Mouse (Mus musculus): ENCODE results near the gene Wrnip1. TPM values are rescaled to one million over a fixed set of nuclear protein-coding genes. Genes with fewer than 3 reads are reported as not detected.

The Wrnip1 gene
- polyA plus RNA-seq (2012; ENCODE audit: insufficient read depth, insufficient read length, missing spikeins): 7.6 and 10.9 TPM in 2 replicates

DNA sequence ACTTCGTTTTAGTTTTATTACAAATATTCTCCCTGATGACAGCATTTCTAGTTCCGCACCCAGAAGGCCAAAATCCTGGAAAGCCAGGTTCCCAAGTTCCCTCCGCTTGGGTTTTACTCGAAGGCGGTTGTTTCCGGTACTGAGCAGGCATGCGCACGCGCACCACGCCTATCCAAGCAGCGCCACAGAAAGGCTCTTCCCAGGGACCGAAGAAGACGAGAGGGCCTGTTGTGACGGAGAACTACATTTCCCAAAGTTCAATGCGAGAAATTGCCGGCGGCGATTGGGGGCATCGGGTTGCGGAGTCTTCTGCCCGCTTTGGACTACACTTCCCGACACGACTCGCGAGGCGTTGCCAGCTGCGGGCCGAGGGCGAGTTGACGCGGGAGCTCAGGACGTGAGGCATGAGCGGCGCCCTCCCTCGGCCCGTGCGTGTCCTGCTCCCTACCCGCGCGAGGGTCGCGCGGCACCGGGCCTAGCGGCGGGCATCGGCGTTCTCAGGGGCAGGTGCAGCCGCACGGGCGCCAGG lies at the start of gene Wrnip1:
TSS of gene Wrnip1 (plus strand) at position 346 of the 529 bp plus-strand sequence.
- Histone ChIP-seq H3K4me1 (ENCODE audit: control insufficient read depth, insufficient read depth, low read length) (peaks cover 6% of the 10 kb centered on the region; the same call in 1 of the 2 replicates), H3K27ac (ENCODE audit: insufficient read depth, low read depth, low read length) (no peak within 1 kb of the TSS), H3K4me3 (ENCODE audit: insufficient read depth, low read length) (peak within 1 kb of the TSS; percentile 91)
- TF ChIP-seq POLR2A (IDR thresholded peaks at IDR 0.05; ENCODE audit: borderline replicate concordance, low read depth, low read length) (no peak), CTCF (IDR thresholded peaks at IDR 0.05; ENCODE audit: low read depth, low read length) (no peak)

DNA sequence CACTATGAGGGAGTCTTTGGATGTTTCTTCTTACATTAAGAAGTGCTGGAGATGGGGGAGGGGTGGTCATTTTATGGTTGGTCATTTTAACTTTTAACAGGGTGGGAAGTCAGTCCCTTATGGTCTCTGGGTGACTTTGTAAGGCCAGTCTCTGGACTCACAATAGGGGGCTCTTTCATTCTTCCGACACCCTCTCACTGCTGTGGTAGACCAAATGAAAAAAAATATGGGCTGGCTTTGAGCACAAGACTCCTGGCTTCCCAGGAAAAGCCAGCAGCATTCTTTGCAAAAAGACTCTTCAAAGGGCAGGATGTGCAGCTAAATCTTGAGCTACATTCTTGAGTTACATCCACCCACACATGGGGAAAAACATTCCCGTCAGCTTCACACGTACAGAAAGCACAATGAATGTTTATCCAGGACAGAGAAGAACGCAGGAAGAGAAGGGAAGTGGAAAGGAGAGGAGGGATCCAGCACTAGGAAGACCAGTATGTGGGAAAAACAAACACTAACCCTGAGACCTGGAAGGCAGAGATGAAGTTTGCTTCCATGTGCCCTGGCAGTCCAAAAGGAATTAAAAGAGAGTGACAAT lies 49.7 kb upstream of the Wrnip1 start:
- Histone ChIP-seq H3K27ac (ENCODE audit: insufficient read depth, low read depth, low read length) (no peak overlapping the region), H3K4me3 (ENCODE audit: insufficient read depth, low read length) (no peak overlapping the region), H3K4me1 (ENCODE audit: control insufficient read depth, insufficient read depth, low read length) (no peaks in the 10 kb centered on the region)
- no peak for TF ChIP-seq POLR2A (IDR thresholded peaks at IDR 0.05; ENCODE audit: borderline replicate concordance, low read depth, low read length)

DNA sequence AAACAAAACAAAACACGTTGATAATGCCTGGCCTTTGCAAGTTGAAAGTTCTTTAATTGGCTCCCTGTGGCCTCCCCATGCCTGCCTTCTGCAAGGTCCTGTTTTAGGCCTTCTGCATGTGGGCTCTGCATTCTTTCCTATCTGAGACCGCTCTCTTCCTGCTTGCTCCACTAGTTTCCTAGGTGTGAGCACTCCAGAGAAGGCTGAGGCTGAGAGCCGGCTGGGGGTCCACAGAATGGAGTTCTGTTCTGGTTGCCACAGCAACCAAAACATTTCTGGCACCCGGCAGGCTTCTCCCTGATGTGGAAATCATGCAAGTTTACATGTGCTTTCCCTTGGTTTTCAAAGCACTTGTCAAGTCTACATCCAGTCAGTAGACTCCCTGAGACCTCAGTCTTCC lies 42.8 kb upstream of the Wrnip1 start:
- TF ChIP-seq CTCF (IDR thresholded peaks at IDR 0.05; ENCODE audit: low read depth, low read length) (no peak), POLR2A (IDR thresholded peaks at IDR 0.05; ENCODE audit: borderline replicate concordance, low read depth, low read length) (no peak)
- Histone ChIP-seq H3K4me1 (ENCODE audit: control insufficient read depth, insufficient read depth, low read length) (no peaks in the 10 kb centered on the region), H3K4me3 (ENCODE audit: insufficient read depth, low read length) (no peak overlapping the region)

DNA sequence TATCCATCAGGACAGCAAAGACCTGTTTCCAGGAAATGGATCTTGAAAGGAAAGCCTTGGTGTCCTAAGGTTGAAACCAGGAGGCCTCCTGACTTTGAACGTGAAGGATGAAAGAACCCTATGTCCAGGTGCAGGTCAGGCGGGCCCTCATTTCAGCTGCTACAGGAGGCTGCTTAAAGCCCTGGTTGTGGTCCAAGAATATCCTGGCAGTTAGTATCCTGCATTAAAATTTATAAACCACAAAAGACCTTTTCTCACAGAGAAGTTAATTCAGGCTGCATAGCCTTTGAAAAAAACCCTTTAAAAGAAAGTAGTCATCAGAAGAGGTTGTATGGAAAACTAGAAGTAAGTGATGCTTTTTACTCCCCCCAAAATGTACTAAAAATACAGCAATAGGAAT lies 41.0 kb upstream of the Wrnip1 start:
- Histone ChIP-seq H3K4me3 (ENCODE audit: insufficient read depth, low read length) (no peak overlapping the region), H3K27ac (ENCODE audit: insufficient read depth, low read depth, low read length) (no peak overlapping the region), H3K4me1 (ENCODE audit: control insufficient read depth, insufficient read depth, low read length) (no peaks in the 10 kb centered on the region)
- TF ChIP-seq CTCF (IDR thresholded peaks at IDR 0.05; ENCODE audit: low read depth, low read length) (no peak), POLR2A (IDR thresholded peaks at IDR 0.05; ENCODE audit: borderline replicate concordance, low read depth, low read length) (no peak)

More for the DNA sequence above, 42.8 kb upstream of the Wrnip1 start:
- H3K27ac ChIP-seq (ENCODE audit: insufficient read depth, low read depth, low read length): no peak overlapping the region

DNA sequence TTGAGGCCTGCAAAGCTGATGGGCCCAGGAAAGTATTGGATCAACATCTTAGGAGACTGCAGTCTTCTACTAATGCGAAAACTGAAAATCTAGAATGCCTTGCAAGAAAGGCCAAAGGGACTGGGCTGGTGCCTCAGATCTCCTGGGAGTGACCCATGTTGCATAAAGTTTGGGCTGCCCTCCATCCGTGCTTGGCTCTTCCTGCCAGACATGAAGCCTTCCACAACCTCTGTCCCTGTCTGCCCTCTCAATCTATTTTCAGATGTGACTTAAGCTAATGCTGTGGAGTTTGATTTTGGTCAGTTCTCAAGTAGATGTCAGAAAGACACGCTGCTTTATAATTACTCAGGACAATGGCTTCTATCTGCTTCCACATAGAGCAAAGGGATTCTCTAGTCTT lies 38.7 kb upstream of the Wrnip1 start:
- TF ChIP-seq CTCF (IDR thresholded peaks at IDR 0.05; ENCODE audit: low read depth, low read length): no peak
- no peak for TF ChIP-seq POLR2A (IDR thresholded peaks at IDR 0.05; ENCODE audit: borderline replicate concordance, low read depth, low read length)
- no peak overlapping the region for H3K27ac ChIP-seq (ENCODE audit: insufficient read depth, low read depth, low read length)
- no peaks in the 10 kb centered on the region for H3K4me1 ChIP-seq (ENCODE audit: control insufficient read depth, insufficient read depth, low read length)
- H3K4me3 ChIP-seq (ENCODE audit: insufficient read depth, low read length): no peak overlapping the region

DNA sequence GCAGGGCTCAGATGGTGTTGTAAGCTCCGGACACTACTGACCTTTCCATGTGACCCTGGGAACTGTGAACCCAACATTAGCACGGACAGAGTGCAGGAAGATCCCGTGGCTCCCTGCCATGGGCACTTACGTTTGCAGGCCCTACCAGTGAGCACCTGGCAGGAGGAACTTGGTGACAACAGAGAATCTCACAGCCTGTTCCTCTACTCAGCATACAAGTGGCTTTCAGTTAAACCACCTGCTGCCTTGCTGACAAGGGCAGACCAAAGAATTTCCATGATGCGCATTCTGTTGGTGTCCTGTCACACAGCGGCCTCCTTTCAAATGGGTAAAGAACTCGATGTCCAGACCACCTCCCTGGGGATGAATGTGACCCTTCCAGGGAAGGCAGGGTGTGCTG lies 37.4 kb upstream of the Wrnip1 start:
- no peaks in the 10 kb centered on the region for H3K4me1 ChIP-seq (ENCODE audit: control insufficient read depth, insufficient read depth, low read length)
- TF ChIP-seq CTCF (IDR thresholded peaks at IDR 0.05; ENCODE audit: low read depth, low read length) (no peak), POLR2A (IDR thresholded peaks at IDR 0.05; ENCODE audit: borderline replicate concordance, low read depth, low read length) (no peak)
- H3K27ac ChIP-seq (ENCODE audit: insufficient read depth, low read depth, low read length): no peak overlapping the region
- H3K4me3 ChIP-seq (ENCODE audit: insufficient read depth, low read length): no peak overlapping the region

DNA sequence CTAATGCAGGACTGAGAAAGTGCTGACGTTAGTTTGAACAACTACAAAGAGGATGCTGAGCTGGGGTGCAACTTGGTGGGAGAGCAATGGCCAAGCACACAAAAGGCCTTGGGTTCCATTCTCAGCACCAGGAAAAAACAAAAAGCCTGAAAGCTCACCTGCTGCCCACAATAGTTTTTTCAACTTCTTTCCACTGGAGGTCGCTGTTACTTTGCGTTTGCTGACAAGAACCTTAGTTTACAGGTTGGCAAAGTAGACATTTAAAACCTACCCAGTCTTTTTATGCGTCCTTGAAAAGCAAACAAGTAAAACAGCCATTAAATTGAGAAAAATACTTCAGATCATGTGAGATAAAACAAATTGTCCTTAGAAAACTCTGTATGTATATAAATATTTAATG lies 33.7 kb upstream of the Wrnip1 start:
- Histone ChIP-seq H3K4me3 (ENCODE audit: insufficient read depth, low read length) (no peak overlapping the region), H3K4me1 (ENCODE audit: control insufficient read depth, insufficient read depth, low read length) (no peaks in the 10 kb centered on the region), H3K27ac (ENCODE audit: insufficient read depth, low read depth, low read length) (no peak overlapping the region)
- TF ChIP-seq POLR2A (IDR thresholded peaks at IDR 0.05; ENCODE audit: borderline replicate concordance, low read depth, low read length) (no peak), CTCF (IDR thresholded peaks at IDR 0.05; ENCODE audit: low read depth, low read length) (no peak)

DNA sequence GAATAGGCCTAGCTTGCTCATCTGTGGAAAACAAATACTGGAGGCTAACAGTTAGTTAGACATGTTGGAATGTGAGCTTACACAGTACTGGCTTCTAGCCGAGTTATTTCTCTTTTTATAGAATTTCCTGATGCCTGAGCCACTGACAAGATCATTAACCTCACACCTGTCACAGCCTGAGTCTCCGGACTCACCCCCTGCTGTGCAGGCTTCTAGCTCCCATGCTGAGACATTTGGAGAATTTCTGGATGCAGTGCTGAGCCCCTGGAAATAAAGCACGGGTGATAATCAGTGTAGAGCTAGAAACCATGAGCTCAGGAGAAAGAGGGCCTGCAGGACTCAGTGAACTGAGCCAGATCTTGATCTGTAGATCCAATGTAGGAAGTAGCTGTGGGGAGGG lies 31.9 kb upstream of the Wrnip1 start:
- TF ChIP-seq CTCF (IDR thresholded peaks at IDR 0.05; ENCODE audit: low read depth, low read length) (no peak), POLR2A (IDR thresholded peaks at IDR 0.05; ENCODE audit: borderline replicate concordance, low read depth, low read length) (no peak)

DNA sequence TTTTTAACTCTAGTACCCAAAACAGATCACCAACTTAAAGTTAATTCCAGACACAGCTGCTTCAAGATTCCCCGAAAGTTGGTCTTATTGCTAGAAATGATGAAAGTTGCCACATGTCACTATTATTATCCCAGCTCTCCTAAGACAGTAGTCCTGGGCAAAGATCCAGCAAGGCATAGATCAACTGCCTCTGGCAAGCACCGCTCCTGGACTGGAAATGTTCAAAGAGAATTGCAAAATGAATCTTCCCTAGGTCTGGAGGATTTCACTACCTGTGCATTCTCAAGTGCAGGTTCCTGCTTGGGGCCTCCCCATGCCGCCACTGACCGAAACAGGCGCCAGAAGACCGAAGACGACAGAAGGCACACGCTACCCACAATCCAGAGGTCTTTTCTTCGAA lies 25.9 kb upstream of the Wrnip1 start:
- Histone ChIP-seq H3K4me3 (ENCODE audit: insufficient read depth, low read length) (no peak overlapping the region), H3K4me1 (ENCODE audit: control insufficient read depth, insufficient read depth, low read length) (no peaks in the 10 kb centered on the region), H3K27ac (ENCODE audit: insufficient read depth, low read depth, low read length) (no peak overlapping the region)
- TF ChIP-seq CTCF (IDR thresholded peaks at IDR 0.05; ENCODE audit: low read depth, low read length) (no peak), POLR2A (IDR thresholded peaks at IDR 0.05; ENCODE audit: borderline replicate concordance, low read depth, low read length) (no peak)

More for the DNA sequence above, 31.9 kb upstream of the Wrnip1 start:
- no peak overlapping the region for H3K27ac ChIP-seq (ENCODE audit: insufficient read depth, low read depth, low read length)
- no peak overlapping the region for H3K4me3 ChIP-seq (ENCODE audit: insufficient read depth, low read length)
- H3K4me1 ChIP-seq (ENCODE audit: control insufficient read depth, insufficient read depth, low read length): no peaks in the 10 kb centered on the region

DNA sequence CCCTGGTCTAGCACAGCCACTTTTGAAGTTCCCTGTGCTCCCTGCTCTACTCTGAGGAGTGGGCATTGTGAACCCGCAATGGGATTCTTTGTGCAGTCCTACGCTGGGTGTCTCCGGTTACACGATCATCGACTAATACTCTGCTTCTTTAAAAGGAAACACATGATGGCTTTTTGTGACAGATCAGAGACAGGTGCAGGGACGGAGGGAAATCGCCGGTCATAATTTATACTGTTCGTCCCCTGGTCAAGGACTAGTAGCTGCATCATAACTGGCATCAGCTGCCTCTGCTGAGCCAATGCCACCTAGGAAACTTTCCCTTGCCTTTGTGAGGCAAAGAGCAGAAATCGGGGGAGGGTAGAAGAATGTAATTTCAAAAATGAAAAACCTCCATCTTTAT lies 25.5 kb upstream of the Wrnip1 start:
- no peaks in the 10 kb centered on the region for H3K4me1 ChIP-seq (ENCODE audit: control insufficient read depth, insufficient read depth, low read length)
- H3K27ac ChIP-seq (ENCODE audit: insufficient read depth, low read depth, low read length): no peak overlapping the region
- H3K4me3 ChIP-seq (ENCODE audit: insufficient read depth, low read length): no peak overlapping the region
- no peak for TF ChIP-seq POLR2A (IDR thresholded peaks at IDR 0.05; ENCODE audit: borderline replicate concordance, low read depth, low read length)
- no peak for TF ChIP-seq CTCF (IDR thresholded peaks at IDR 0.05; ENCODE audit: low read depth, low read length)

All from bone marrow macrophage, adult 2 months (primary cell).